Mouse (Mus musculus) hindbrain, embryonic 10.5 days (tissue): ENCODE data around the gene Col9a2. TPM values are rescaled to one million over a fixed set of nuclear protein-coding genes. Genes with fewer than 3 reads are reported as not detected.
A peak's percentile ranks its signal among the peaks of the same experiment; 100 is the strongest.
"Not testable (repeated sequence)": the region's sequence is repeated elsewhere in the genome, so short reads cannot be mapped to it uniquely, and the experiment has no call there.

Experiments used
- DNase-seq: peaks from one replicate; pipeline ENCODE4 v3.0.0-alpha.2; 2017; ENCODE audit warnings: low spot score
- H3K27ac ChIP-seq: fragments of 300-500 bp; sonication (generic); 2 replicates; pipeline ENCODE4 v1.5.1; 2016; ENCODE audit warnings: mild to moderate bottlenecking, moderate library complexity
- H3K27me3 ChIP-seq: fragments of 300-500 bp; sonication (generic); 2 replicates; pipeline ENCODE4 v1.6.1; 2016; ENCODE audit warnings: mild to moderate bottlenecking; ENCODE audit not compliant: poor library complexity, insufficient read depth, severe bottlenecking
- H3K36me3 ChIP-seq: fragments of 300-500 bp; sonication (generic); 2 replicates; pipeline ENCODE4 v1.6.1; 2016; ENCODE audit warnings: mild to moderate bottlenecking, moderate library complexity
- H3K4me1 ChIP-seq: fragments of 300-500 bp; sonication (generic); replicated peaks from 2 replicates; pipeline ENCODE4 v1.6.1; 2016; ENCODE audit warnings: mild to moderate bottlenecking
- H3K4me3 ChIP-seq: fragments of 300-500 bp; sonication (generic); 2 replicates; pipeline ENCODE4 v1.5.1; 2016; ENCODE audit warnings: mild to moderate bottlenecking, moderate library complexity
- H3K9me3 ChIP-seq: fragments of 300-500 bp; sonication (generic); 2 replicates; pipeline ENCODE4 v1.6.1; 2016; ENCODE audit warnings: mild to moderate bottlenecking, moderate library complexity
- WGBS: fragments of 180-500 bp; shearing (Covaris S2); methylation state at CpG from one replicate; pipeline ENCODE4 v1.1.7; 2016; 5-methylcytosine and 5-hydroxymethylcytosine counted together
- polyA plus RNA-seq: library from polyadenylated mRNA; unstranded; fragments of >200 nt; fragmentation: Nextera tagmentation; extraction: Ambion mirVana; gene quantifications from 2 replicates; pipeline ENCODE4 v1.2.1, GENCODE M21; 2016

Gene Col9a2
- polyA plus RNA-seq, 1 experiment from 2014 or later = 6.5 TPM

DNA sequence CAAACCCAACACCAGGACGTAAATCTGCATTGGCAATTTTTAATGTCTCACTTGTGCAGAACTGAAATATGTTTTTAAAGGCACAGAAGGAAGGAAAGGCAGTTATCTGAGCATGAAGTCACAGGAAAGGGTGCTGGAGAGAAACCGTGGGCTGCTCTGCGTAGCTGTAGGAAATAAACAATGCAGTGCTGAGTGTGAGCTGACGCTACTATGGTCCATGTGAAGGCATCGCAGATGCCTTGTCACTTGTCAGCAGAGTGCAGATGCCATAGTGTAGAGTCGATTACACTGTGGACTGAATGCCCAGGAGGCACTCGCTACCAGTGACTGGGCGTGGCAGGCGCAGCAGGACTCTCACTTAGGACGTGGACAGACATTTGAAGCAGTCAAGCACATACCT is 20.0 kb downstream of the Col9a2 start:
- not testable (repeated sequence) for DNase-seq, H3K27ac ChIP-seq

DNA sequence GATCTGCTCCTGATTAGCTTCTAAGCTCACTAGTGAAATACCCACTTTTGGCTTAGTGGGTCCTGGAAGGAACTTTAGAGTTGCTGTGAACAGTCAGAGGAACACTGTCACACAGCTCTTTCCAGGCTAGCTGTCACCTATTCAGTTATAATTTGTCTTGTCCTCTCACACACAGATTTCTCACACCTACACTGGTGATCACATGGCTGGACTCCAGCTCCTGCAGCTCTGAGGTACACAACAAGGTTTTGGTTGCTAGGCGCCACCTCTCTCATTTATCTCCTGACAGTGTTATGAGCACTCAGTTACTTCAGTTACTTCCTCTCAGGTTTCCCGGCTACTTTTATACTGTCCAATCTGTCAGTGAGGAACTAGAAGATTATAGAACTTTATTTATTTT is 26.2 kb downstream of the Col9a2 start:
- Histone ChIP-seq H3K27me3 (no peaks in the 10 kb centered on the region), H3K4me1 (no peaks in the 10 kb centered on the region), H3K9me3 (no peaks in the 10 kb centered on the region), H3K4me3 (no peak overlapping the region), H3K27ac (no peak overlapping the region), H3K36me3 (peaks cover 78% of the 10 kb centered on the region)
- 89% methylated on average over 2 of the region's 2 CpGs for WGBS
- no peak for DNase-seq

More for the DNA sequence above, 20.0 kb downstream of the Col9a2 start:
- H3K4me1 ChIP-seq, H3K27me3 ChIP-seq, H3K9me3 ChIP-seq, H3K4me3 ChIP-seq: not testable (repeated sequence)
- 91% methylated on average over 10 of the region's 10 CpGs for WGBS
- H3K36me3 ChIP-seq = peaks cover 42% of the 10 kb centered on the region

DNA sequence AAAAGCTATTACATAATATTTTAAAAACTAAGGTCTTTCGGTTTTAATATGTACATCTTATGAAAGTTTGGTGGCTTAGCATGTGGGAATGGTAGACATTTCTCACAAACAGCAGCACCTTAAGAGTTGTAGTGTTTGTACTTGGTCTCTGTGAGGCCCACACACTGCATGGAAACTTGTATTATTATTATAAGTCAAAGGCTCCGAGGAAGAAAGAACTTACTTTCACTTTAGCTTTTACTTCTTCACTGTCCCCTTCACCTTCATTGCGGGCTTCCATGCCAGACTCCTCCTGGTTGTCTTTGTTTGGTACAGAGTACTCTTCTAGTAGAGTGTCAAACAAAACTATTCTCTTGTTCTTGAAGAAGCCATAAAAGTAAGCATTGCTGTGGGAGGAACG is 35.1 kb downstream of the Col9a2 start:
- H3K36me3 ChIP-seq = peaks cover 80% of the 10 kb centered on the region
- H3K27ac ChIP-seq = no peak overlapping the region
- no peaks in the 10 kb centered on the region for H3K4me1 ChIP-seq
- 91% methylated on average over 4 of the region's 4 CpGs for WGBS
- H3K27me3 ChIP-seq = no peaks in the 10 kb centered on the region
- H3K4me3 ChIP-seq = no peak overlapping the region
- no peak for DNase-seq
- no peaks in the 10 kb centered on the region for H3K9me3 ChIP-seq

DNA sequence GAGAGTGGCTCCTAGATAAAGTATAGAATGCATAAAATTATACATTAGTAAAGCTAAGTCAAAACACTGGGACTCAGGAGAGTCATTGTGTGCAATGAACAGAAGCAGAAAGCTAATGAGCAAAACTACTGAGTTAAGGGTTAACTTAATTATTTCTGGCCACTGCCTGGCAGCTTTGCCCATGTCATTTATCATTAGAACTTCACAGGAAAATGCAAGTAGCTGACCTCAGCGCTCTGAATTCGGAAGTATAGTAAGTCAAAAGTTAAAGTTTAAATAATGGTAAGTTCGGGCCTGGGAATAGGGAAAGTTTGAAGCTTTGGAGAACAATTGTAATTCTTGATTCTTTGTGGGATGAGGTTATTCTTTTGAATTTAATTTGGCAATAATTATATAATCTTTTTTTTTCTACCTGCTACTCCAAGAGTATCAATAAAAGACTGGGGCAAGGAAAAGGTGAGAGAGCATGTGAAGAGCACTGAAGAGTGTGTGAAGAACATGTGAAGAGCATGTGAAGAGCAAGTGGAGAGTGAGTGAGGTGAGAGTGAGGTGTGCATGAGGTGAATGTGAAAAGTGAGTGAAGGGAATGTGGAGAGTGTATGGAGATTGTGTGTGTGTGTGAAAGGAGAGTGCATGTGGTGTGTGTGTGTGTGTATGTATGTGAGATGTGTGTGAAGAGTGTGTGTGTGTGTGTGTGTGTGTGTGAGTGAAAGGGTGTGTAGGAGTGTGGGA is 38.9 kb downstream of the Col9a2 start:
- 79% methylated on average over 3 of the region's 3 CpGs for WGBS
- Histone ChIP-seq H3K27me3 (no peaks in the 10 kb centered on the region), H3K4me1 (no peaks in the 10 kb centered on the region), H3K4me3 (no peak overlapping the region), H3K36me3 (peaks cover 93% of the 10 kb centered on the region), H3K9me3 (no peaks in the 10 kb centered on the region), H3K27ac (no peak overlapping the region)
- DNase-seq = no peak

DNA sequence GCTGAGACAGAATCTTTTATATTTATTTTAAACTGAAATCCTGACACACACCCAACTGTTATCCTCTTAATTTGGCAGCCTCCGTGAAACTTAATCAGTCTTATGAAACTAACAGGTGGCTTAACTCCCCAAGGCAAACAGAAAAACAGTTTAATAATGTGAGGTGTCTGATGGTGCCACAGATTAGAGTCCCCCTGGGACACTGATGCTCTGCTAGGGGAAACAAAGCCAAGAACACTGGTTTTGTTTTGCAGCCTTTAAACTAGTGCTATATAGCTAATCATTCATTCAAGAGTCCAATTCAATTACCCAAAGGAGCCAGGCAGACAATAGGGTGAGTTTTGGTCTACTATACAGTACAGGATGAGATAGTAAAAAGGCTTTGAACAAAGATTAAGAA is 41.2 kb downstream of the Col9a2 start:
- no peak for DNase-seq
- peaks cover 95% of the 10 kb centered on the region for H3K36me3 ChIP-seq

DNA sequence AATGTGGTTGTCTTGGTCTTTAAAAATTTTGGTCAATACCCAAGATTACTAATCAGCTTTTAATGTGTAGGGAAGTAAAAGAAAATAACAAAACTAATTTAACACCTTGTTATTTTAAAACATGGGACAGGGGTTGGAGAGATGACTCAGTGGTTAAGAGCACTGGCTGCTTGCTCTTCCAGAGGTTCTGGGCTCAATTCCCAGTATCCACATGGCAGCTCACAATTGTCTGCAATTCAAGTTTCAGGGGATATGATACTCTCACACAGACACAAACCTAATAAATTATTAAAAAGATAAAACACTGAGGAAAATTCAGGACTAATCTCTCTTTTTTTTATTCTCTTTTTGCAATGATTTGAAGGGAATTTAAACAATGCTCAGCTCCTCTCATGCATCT is 45.3 kb downstream of the Col9a2 start:
- Histone ChIP-seq H3K4me1 (no peaks in the 10 kb centered on the region), H3K27me3 (no peaks in the 10 kb centered on the region), H3K27ac (no peak overlapping the region), H3K36me3 (peaks cover 85% of the 10 kb centered on the region), H3K4me3 (no peak overlapping the region), H3K9me3 (no peaks in the 10 kb centered on the region)
- DNase-seq = no peak

More for the DNA sequence above, 41.2 kb downstream of the Col9a2 start:
- Histone ChIP-seq H3K4me1 (no peaks in the 10 kb centered on the region), H3K9me3 (no peaks in the 10 kb centered on the region), H3K27ac (no peak overlapping the region), H3K27me3 (no peaks in the 10 kb centered on the region), H3K4me3 (no peak overlapping the region)
- WGBS = 87% methylated on average over 1 of the region's 1 CpGs

DNA sequence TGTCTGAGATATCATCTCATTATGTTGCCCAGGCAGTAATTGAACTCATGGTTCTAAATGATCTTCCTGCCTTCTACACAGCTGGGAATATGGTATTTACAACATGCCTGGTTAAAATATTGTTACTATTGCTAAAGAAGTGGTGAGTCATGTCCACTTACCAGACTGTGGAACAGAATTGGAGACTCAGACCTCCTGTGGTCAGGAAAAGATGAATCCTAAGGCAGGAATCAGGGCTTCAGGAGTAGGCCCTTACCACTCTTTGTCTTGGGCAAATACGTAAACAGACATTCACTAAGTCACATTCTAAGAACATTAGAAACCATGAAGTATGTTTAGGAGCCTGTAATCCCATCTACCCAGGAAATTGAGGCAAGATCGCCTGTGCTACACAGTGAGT is 49.5 kb downstream of the Col9a2 start:
- Histone ChIP-seq H3K36me3 (peaks cover 83% of the 10 kb centered on the region), H3K27me3 (no peaks in the 10 kb centered on the region), H3K27ac (no peak overlapping the region), H3K9me3 (no peaks in the 10 kb centered on the region), H3K4me3 (no peak overlapping the region), H3K4me1 (no peaks in the 10 kb centered on the region)
- WGBS = 93% methylated on average over 2 of the region's 2 CpGs
- DNase-seq = no peak

DNA sequence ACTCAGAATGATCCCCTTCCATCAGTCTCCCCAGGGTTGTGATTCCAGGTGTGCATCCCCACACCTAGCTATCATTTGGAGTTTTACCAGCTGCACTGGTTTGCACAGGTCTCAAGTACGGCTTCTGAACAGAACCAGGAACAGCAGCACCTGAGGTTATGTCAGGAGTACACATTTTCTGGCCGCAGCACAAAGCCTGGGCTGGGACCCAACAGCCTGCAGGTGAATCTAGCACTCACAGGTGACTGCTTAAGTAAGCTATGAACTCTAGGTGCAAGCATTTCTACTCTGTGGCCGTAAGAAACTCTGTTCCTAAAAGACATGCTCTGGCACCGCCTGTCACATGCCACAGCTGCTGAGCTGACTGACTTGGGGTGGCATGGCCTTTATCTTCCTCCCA is 51.0 kb downstream of the Col9a2 start:
- Histone ChIP-seq H3K9me3 (no peaks in the 10 kb centered on the region), H3K36me3 (peaks cover 87% of the 10 kb centered on the region), H3K27ac (no peak overlapping the region), H3K4me1 (no peaks in the 10 kb centered on the region), H3K4me3 (no peak overlapping the region), H3K27me3 (no peaks in the 10 kb centered on the region)
- 95% methylated on average over 4 of the region's 4 CpGs for WGBS
- no peak for DNase-seq

DNA sequence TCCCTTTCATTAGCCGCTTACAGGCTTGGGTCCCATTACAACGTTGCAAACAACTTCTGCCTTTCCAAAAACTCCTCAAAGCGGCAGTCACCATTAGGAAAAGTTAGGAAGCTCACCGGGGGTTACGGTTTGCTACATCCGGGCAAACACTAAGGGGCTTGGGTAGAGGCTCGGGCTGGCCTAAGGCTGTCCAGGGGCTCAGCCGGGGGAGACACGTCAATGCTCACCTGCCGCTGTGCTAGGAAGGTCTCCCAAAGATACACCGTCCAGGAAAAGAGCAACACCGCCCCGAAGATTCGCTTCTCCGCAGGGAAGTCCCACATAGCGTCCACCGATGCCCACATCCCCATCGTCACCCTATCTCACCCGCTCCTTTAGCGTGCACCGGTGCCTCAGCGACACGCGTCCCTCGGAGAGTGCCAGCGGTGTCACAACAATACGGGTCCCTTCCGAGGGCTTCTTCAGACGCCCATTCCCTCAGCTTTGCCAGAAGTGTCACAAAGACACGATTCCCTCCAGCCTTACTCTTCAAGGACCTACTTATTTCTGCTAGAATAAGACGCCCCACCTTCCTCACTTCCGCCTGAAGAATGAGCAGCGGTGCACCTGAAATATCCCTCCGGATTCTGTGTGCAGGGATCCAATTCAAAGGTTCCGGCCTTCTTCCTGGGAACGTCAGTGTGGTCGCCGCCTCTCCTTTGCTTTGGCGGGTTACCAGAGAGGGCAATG is 58.6 kb downstream of the Col9a2 start, which contains the start of gene Zmpste24:
Zmpste24 (minus strand) TSS at position 592 of the 729 bp plus-strand sequence.
- H3K4me1 ChIP-seq = peaks cover 12% of the 10 kb centered on the region
- no peaks in the 10 kb centered on the region for H3K9me3 ChIP-seq
- WGBS = under 1% methylated on average over 39 of the region's 39 CpGs
- H3K27ac ChIP-seq = peak within 1 kb of the TSS; percentile 86
- peaks cover 28% of the 10 kb centered on the region for H3K36me3 ChIP-seq
- no peaks in the 10 kb centered on the region for H3K27me3 ChIP-seq
- DNase-seq = peak; percentile 89
- H3K4me3 ChIP-seq = peak within 1 kb of the TSS; percentile 87

DNA sequence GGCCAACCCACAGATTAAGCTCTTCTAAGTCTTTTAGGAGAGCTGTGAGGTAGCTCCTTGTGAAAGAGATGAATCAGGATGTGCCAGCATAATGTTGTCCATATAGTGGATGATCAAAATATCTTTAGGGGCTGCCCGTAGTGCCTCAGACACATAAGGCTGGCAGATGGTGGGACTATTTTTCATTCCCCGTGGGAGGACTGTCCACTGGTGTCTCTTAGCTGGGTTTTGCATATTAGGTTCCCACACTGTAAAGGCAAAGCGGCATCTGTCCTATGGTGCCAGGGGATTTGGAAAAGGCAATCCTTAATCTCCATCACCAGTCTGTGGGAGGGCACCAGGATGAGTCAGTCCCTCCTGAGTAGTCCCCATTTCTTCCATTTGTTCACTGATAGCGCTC is 64.1 kb downstream of the Col9a2 start:
- WGBS = 80% methylated on average over 4 of the region's 4 CpGs
- H3K36me3 ChIP-seq = no peaks in the 10 kb centered on the region
- DNase-seq = no peak

More for the DNA sequence above, 64.1 kb downstream of the Col9a2 start:
- no peak overlapping the region for H3K27ac ChIP-seq
- no peak overlapping the region for H3K4me3 ChIP-seq
- H3K9me3 ChIP-seq = no peaks in the 10 kb centered on the region
- H3K27me3 ChIP-seq = no peaks in the 10 kb centered on the region
- no peaks in the 10 kb centered on the region; the same call in 1 of the 2 replicates for H3K4me1 ChIP-seq

Other genes starting within 250 kb of the Col9a2 start
- 124 and 135 TPM in 2 replicates for gene Nfyc, start 207.8 kb upstream of the Col9a2 start, polyA plus RNA-seq
- 3.9 and 5.2 TPM in 2 replicates for gene Rims3, start 184.6 kb upstream of the Col9a2 start, polyA plus RNA-seq
- gene Exo5, start 114.4 kb upstream of the Col9a2 start, polyA plus RNA-seq = 32.3 and 34.8 TPM in 2 replicates
- 9.2 and 9.3 TPM in 2 replicates for gene Zfp69, start 87.7 kb upstream of the Col9a2 start, polyA plus RNA-seq
- 15.2 and 19.2 TPM in 2 replicates for gene Smap2, start 22.1 kb upstream of the Col9a2 start, polyA plus RNA-seq
- gene Zmpste24, start 58.9 kb downstream of the Col9a2 start, polyA plus RNA-seq = 27.9 and 29.6 TPM in 2 replicates
- gene Tmco2, start 69.8 kb downstream of the Col9a2 start, polyA plus RNA-seq = not detected in 2 replicates
- 23.9 and 30.8 TPM in 2 replicates for gene Rlf, start 175.7 kb downstream of the Col9a2 start, polyA plus RNA-seq